Mouse (Mus musculus) heart, postnatal 0 days (tissue): ENCODE results near the gene Rcor2.

Experiments
- CTCF ChIP-seq: IDR thresholded peaks from 2 replicates; pipeline ENCODE4 v1.5.1; 2016; ENCODE audit warnings: antibody characterized with exemption, control low read depth, low read depth
- EP300 ChIP-seq: IDR thresholded peaks from 2 replicates; pipeline ENCODE4 v1.6.1; 2016; ENCODE audit warnings: antibody characterized with exemption, low read depth

DNA sequence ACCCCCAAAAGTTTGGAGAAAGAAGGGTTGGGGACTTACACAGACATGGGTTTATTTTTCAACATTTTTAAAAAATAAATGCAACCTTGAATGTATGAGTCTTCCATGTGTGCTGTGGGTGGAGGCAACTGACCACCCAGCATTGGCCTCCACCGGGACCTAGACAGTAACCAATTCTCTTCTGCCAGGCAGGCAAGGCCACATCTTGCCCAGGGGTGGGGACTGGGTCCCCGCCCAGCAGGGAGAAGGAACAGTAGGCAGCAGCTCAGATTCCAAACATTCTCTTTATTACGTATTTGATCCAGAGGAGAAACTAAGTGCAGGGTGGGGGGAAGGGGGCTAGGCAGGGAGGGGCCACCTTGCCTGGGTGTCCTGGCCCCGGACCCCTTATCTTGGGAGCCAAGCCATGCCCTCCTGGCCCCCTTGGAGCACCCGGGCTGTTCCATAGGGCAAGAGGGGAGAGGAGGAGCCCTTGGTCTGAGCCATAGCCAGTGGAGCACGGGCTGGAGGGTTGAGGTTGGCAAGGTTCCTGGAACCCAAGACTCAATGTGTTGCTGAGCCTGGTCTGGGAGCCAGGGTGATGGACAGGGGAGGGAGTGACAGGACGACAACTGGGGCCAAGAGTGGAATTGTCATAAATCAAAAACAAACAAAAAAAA lies 8.1 kb downstream of the Rcor2 start:
- TF ChIP-seq CTCF (no peak), EP300 (no peak)
